Mouse (Mus musculus) small intestine, adult 2 months (tissue): ENCODE data around the gene A830005F24Rik.

ENCODE experiments used
- CTCF ChIP-seq: fragments of 200-500 bp; IDR thresholded peaks from 2 replicates; pipeline ENCODE4 v1.5.1; 2012; ENCODE audit warnings: low read depth, mild to moderate bottlenecking, control low read depth, inconsistent platforms, low read length, moderate library complexity, mixed read lengths; ENCODE audit not compliant: insufficient replicate concordance, insufficient read length; ENCODE audit errors: extremely low read depth
- POLR2A ChIP-seq: fragments of 200-500 bp; IDR thresholded peaks from 2 replicates; pipeline ENCODE4 v1.6.1; 2012; ENCODE audit warnings: low read depth, mild to moderate bottlenecking, control low read depth, inconsistent platforms, low read length, moderate library complexity

- TF ChIP-seq POLR2A (no peak), CTCF (peak; percentile 70; the same call in 1 of the 2 replicates)
Observed at GRCm38 (mm10) chr13:48497693-48498221, 15.6 kb upstream of the A830005F24Rik start.
